Mouse (Mus musculus): Measurements from ENCODE around the gene Bzw2. TPM values are rescaled to one million over a fixed set of nuclear protein-coding genes. Genes with fewer than 3 reads are reported as not detected.
"Not testable (repeated sequence)": the region's sequence is repeated elsewhere in the genome, so short reads cannot be mapped to it uniquely, and the experiment has no call there.

Bzw2 gene
- polyA plus RNA-seq (2012; rRNA removed), result 35.3 and 36.9 TPM in 2 replicates

- Histone ChIP-seq H3K4me1 (ENCODE audit: control insufficient read depth, insufficient read depth, low read length) (peaks cover 12% of the 10 kb centered on the region), H3K27me3 (ENCODE audit: control insufficient read depth, insufficient read depth, low read length) (no peaks in the 10 kb centered on the region), H3K4me3 (replicated peaks; ENCODE audit: insufficient read depth, low read depth, low read length) (peak within 1 kb of the TSS; percentile 92), H3K27ac (ENCODE audit: insufficient read depth, low read length) (peak within 1 kb of the TSS; percentile 41; the same call in 1 of the 2 replicates)
- WGBS, result under 1% methylated on average over 26 of the region's 26 CpGs
- DNase-seq, result peak; percentile 60 to 62
- TF ChIP-seq POLR2A (IDR thresholded peaks at IDR 0.05; ENCODE audit: borderline replicate concordance, insufficient read depth, low read length), result no peak
- no peak for TF ChIP-seq CTCF (IDR thresholded peaks at IDR 0.05; ENCODE audit: borderline replicate concordance, insufficient read depth, low read depth, low read length)
Measured at GRCm38 (mm10) chr12:36157638-36158308, at the start of gene Bzw2. Bzw2 (minus strand) TSS chr12:36158080.

- H3K4me3 ChIP-seq (replicated peaks; ENCODE audit: insufficient read depth, low read depth, low read length), result peak overlapping the region; percentile 32
- no peak overlapping the region for H3K27ac ChIP-seq (ENCODE audit: insufficient read depth, low read length)
- TF ChIP-seq POLR2A (IDR thresholded peaks at IDR 0.05; ENCODE audit: borderline replicate concordance, insufficient read depth, low read length) (no peak), CTCF (IDR thresholded peaks at IDR 0.05; ENCODE audit: borderline replicate concordance, insufficient read depth, low read depth, low read length) (no peak)
Measured at GRCm38 (mm10) chr12:36207072-36207799, 49.4 kb upstream of the Bzw2 start.

GRCm38 (mm10) chr12:36205579-36206119 is 47.8 kb upstream of the Bzw2 start:
- not testable (repeated sequence) for H3K27ac ChIP-seq (ENCODE audit: insufficient read depth, low read length); H3K4me1 ChIP-seq (ENCODE audit: control insufficient read depth, insufficient read depth, low read length); DNase-seq; H3K27me3 ChIP-seq (ENCODE audit: control insufficient read depth, insufficient read depth, low read length); H3K4me3 ChIP-seq (replicated peaks; ENCODE audit: insufficient read depth, low read depth, low read length)
- 69% methylated on average over 5 of the region's 5 CpGs for WGBS

More at GRCm38 (mm10) chr12:36207072-36207799, 49.4 kb upstream of the Bzw2 start:
- 30% methylated on average over 9 of the region's 9 CpGs for WGBS
- DNase-seq, result peak; percentile 17 to 34
- Histone ChIP-seq H3K27me3 (ENCODE audit: control insufficient read depth, insufficient read depth, low read length) (no peaks in the 10 kb centered on the region), H3K4me1 (ENCODE audit: control insufficient read depth, insufficient read depth, low read length) (no peaks in the 10 kb centered on the region)

- WGBS, result 95% methylated on average over 7 of the region's 7 CpGs
- Histone ChIP-seq H3K4me3 (replicated peaks; ENCODE audit: insufficient read depth, low read depth, low read length) (no peak overlapping the region), H3K4me1 (ENCODE audit: control insufficient read depth, insufficient read depth, low read length) (no peaks in the 10 kb centered on the region), H3K27ac (ENCODE audit: insufficient read depth, low read length) (no peak overlapping the region), H3K27me3 (ENCODE audit: control insufficient read depth, insufficient read depth, low read length) (no peaks in the 10 kb centered on the region)
- no peak for DNase-seq
- TF ChIP-seq POLR2A (IDR thresholded peaks at IDR 0.05; ENCODE audit: borderline replicate concordance, insufficient read depth, low read length) (no peak), CTCF (IDR thresholded peaks at IDR 0.05; ENCODE audit: borderline replicate concordance, insufficient read depth, low read depth, low read length) (no peak)
Measured at GRCm38 (mm10) chr12:36194976-36195375, 37.1 kb upstream of the Bzw2 start.

- Histone ChIP-seq H3K4me3 (replicated peaks; ENCODE audit: insufficient read depth, low read depth, low read length) (no peak overlapping the region), H3K4me1 (ENCODE audit: control insufficient read depth, insufficient read depth, low read length) (no peaks in the 10 kb centered on the region), H3K27ac (ENCODE audit: insufficient read depth, low read length) (no peak overlapping the region), H3K27me3 (ENCODE audit: control insufficient read depth, insufficient read depth, low read length) (no peaks in the 10 kb centered on the region)
- WGBS, result 87% methylated on average over 5 of the region's 5 CpGs
- DNase-seq, result no peak
- no peak for TF ChIP-seq CTCF (IDR thresholded peaks at IDR 0.05; ENCODE audit: borderline replicate concordance, insufficient read depth, low read depth, low read length)
- no peak for TF ChIP-seq POLR2A (IDR thresholded peaks at IDR 0.05; ENCODE audit: borderline replicate concordance, insufficient read depth, low read length)
Measured at GRCm38 (mm10) chr12:36190343-36190742, 32.5 kb upstream of the Bzw2 start.

- no peak overlapping the region for H3K4me3 ChIP-seq (replicated peaks; ENCODE audit: insufficient read depth, low read depth, low read length)
- H3K4me1 ChIP-seq (ENCODE audit: control insufficient read depth, insufficient read depth, low read length), result no peaks in the 10 kb centered on the region
- H3K27ac ChIP-seq (ENCODE audit: insufficient read depth, low read length), result no peak overlapping the region
- DNase-seq, result no peak
- no peaks in the 10 kb centered on the region for H3K27me3 ChIP-seq (ENCODE audit: control insufficient read depth, insufficient read depth, low read length)
- TF ChIP-seq POLR2A (IDR thresholded peaks at IDR 0.05; ENCODE audit: borderline replicate concordance, insufficient read depth, low read length) (no peak), CTCF (IDR thresholded peaks at IDR 0.05; ENCODE audit: borderline replicate concordance, insufficient read depth, low read depth, low read length) (no peak)
- WGBS, result 97% methylated on average over 3 of the region's 3 CpGs
Measured at GRCm38 (mm10) chr12:36189610-36190009, 31.7 kb upstream of the Bzw2 start.

- no peak for DNase-seq
- Histone ChIP-seq H3K4me3 (replicated peaks; ENCODE audit: insufficient read depth, low read depth, low read length) (no peak overlapping the region), H3K27ac (ENCODE audit: insufficient read depth, low read length) (no peak overlapping the region), H3K27me3 (ENCODE audit: control insufficient read depth, insufficient read depth, low read length) (no peaks in the 10 kb centered on the region), H3K4me1 (ENCODE audit: control insufficient read depth, insufficient read depth, low read length) (no peaks in the 10 kb centered on the region)
- no peak for TF ChIP-seq POLR2A (IDR thresholded peaks at IDR 0.05; ENCODE audit: borderline replicate concordance, insufficient read depth, low read length)
- no peak for TF ChIP-seq CTCF (IDR thresholded peaks at IDR 0.05; ENCODE audit: borderline replicate concordance, insufficient read depth, low read depth, low read length)
- WGBS, result 77% methylated on average over 6 of the region's 6 CpGs
Measured at GRCm38 (mm10) chr12:36187081-36187480, 29.2 kb upstream of the Bzw2 start.

- TF ChIP-seq POLR2A (IDR thresholded peaks at IDR 0.05; ENCODE audit: borderline replicate concordance, insufficient read depth, low read length), result no peak
- TF ChIP-seq CTCF (IDR thresholded peaks at IDR 0.05; ENCODE audit: borderline replicate concordance, insufficient read depth, low read depth, low read length), result no peak
- 71% methylated on average over 6 of the region's 6 CpGs for WGBS
- no peaks in the 10 kb centered on the region for H3K27me3 ChIP-seq (ENCODE audit: control insufficient read depth, insufficient read depth, low read length)
- DNase-seq, result no peak
- no peak overlapping the region for H3K4me3 ChIP-seq (replicated peaks; ENCODE audit: insufficient read depth, low read depth, low read length)
- H3K4me1 ChIP-seq (ENCODE audit: control insufficient read depth, insufficient read depth, low read length), result no peaks in the 10 kb centered on the region
- H3K27ac ChIP-seq (ENCODE audit: insufficient read depth, low read length), result no peak overlapping the region
Measured at GRCm38 (mm10) chr12:36182570-36182969, 24.7 kb upstream of the Bzw2 start.

All from cerebellum, adult 2 months (tissue).